Mouse (Mus musculus) stomach, embryonic 14.5 days (tissue): ENCODE measurements at regions not wholly inside any gene's neighbourhood (a gene's known extent, or its start where the extent isn't known, plus 50 kb on each side); places are given as distances from the start of the nearest gene placed in this dataset.
"Not testable (repeated sequence)": the region's sequence is repeated elsewhere in the genome, so short reads cannot be mapped to it uniquely, and the experiment has no call there.

Experiments
- ATAC-seq: fragments of 200-750 bp; cut with Nextera tagmentation; 2 replicates; pipeline ENCODE4 v1.8.0; 2017; ENCODE audit warnings: low read depth, moderate TSS enrichment; ENCODE audit not compliant: insufficient number of reproducible peaks, insufficient read depth, low FRiP score
- H3K27ac ChIP-seq: fragments of 300-500 bp; sonication (generic); 2 replicates; pipeline ENCODE4 v1.5.1; 2014; ENCODE audit warnings: mild to moderate bottlenecking, low read length, moderate library complexity, mixed read lengths
- H3K27me3 ChIP-seq: fragments of 300-500 bp; sonication (generic); 2 replicates; pipeline ENCODE4 v1.6.1; 2014; ENCODE audit warnings: low read length, control low read depth, mixed read lengths; ENCODE audit not compliant: control insufficient read depth, insufficient read depth
- H3K36me3 ChIP-seq: fragments of 300-500 bp; sonication (generic); 2 replicates; pipeline ENCODE4 v1.6.1; 2014; ENCODE audit warnings: mild to moderate bottlenecking, control low read depth, low read length, moderate library complexity, mixed read lengths; ENCODE audit not compliant: control insufficient read depth, insufficient read depth
- H3K4me1 ChIP-seq: fragments of 300-500 bp; sonication (generic); 2 replicates; pipeline ENCODE4 v1.6.1; 2014; ENCODE audit warnings: low read length, control low read depth, mixed read lengths; ENCODE audit not compliant: control insufficient read depth, insufficient read depth
- H3K4me2 ChIP-seq: fragments of 300-500 bp; sonication (generic); replicated peaks from 2 replicates; pipeline ENCODE4 v1.6.1; 2014; ENCODE audit warnings: low read depth, low read length, control low read depth
- H3K4me3 ChIP-seq: fragments of 300-500 bp; sonication (generic); 2 replicates; pipeline ENCODE4 v1.5.1; 2014; ENCODE audit warnings: low read depth, low read length, control low read depth
- H3K9ac ChIP-seq: fragments of 300-500 bp; sonication (generic); replicated peaks from 2 replicates; pipeline ENCODE4 v1.6.1; 2014; ENCODE audit warnings: low read depth, mild to moderate bottlenecking, control low read depth, low read length, moderate library complexity, mixed read lengths
- H3K9me3 ChIP-seq: fragments of 300-500 bp; sonication (generic); 2 replicates; pipeline ENCODE4 v1.6.1; 2016; ENCODE audit warnings: low read depth, low read length, control low read depth; ENCODE audit not compliant: control insufficient read depth
- WGBS: fragments of 180-500 bp; shearing (Covaris S2); extraction: QIAGEN DNeasy Blood & Tissue Kit; methylation state at CpG from one replicate; pipeline ENCODE4 v1.1.7; 2014; 5-methylcytosine and 5-hydroxymethylcytosine counted together

DNA sequence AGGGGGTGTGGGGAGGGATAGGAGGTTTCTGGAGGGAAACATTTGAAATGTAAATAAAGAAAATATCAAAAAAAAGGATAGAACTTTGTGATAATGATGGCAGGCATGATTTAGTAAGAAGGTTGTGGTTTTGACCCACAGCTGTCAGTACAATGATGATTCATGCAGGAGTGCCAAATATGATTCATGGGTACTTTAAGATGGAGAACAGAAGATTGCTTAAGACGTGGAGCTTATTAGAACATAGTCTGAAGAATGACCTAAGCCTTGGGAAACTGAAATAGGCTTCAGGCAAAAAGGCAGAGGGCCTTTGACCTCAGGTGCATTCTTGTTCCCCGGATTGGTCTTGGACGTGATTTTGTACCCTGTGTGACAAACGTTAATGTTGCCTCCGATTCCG is 671.4 kb downstream of the Dad1 start:
- not testable (repeated sequence) for H3K27me3 ChIP-seq, H3K36me3 ChIP-seq, H3K4me3 ChIP-seq, H3K9ac ChIP-seq, H3K9me3 ChIP-seq, H3K4me1 ChIP-seq, ATAC-seq, H3K27ac ChIP-seq, H3K4me2 ChIP-seq
- 87% methylated on average over 6 of the region's 6 CpGs for WGBS

DNA sequence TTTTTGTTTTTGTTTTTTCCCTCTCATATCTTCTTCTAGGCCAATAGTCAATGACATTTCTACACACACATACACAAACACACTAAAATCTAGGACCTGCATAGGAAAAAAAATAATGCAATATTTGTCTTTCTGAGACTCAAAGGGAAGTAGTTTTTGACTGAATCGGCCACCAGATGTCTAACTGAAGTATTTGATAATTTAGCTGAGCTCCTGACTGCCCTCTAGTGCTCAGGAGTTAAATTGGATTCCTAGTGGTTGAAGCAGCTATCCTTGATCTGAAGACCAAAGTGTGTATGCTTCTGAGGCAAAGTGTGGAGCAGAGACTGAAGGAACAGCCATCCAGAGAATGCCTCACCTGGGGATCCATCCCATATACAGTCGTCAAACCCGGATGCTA is 672.2 kb downstream of the Dad1 start:
- not testable (repeated sequence) for H3K36me3 ChIP-seq, H3K27me3 ChIP-seq, H3K9me3 ChIP-seq, H3K4me1 ChIP-seq, H3K4me3 ChIP-seq, ATAC-seq, H3K4me2 ChIP-seq, H3K27ac ChIP-seq, H3K9ac ChIP-seq
- WGBS: 43% methylated on average over 3 of the region's 3 CpGs

DNA sequence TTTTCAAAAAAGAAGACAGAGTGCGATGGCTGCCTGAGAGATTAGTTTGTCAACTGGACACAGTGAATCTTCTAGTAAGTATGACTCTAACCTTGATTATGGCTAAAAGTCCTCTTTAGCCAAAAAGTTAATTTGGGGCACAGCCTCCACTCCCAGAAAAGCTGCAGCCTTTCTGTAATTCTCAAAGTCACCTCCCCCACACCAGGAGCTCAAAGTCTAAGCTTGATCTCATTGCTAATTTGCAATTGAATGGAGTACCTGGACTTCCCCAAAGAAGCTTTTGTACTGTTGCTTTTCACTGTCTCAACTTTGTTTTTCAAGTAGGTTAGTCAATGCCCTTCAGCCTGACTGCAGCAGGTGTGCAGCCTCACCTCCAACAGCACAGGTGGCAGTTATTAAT is 677.0 kb downstream of the Dad1 start:
- not testable (repeated sequence) for H3K4me1 ChIP-seq, H3K36me3 ChIP-seq, H3K9ac ChIP-seq, H3K9me3 ChIP-seq, H3K27ac ChIP-seq, H3K4me3 ChIP-seq, H3K4me2 ChIP-seq, ATAC-seq, H3K27me3 ChIP-seq
- WGBS: 95% methylated on average over 1 of the region's 1 CpGs

DNA sequence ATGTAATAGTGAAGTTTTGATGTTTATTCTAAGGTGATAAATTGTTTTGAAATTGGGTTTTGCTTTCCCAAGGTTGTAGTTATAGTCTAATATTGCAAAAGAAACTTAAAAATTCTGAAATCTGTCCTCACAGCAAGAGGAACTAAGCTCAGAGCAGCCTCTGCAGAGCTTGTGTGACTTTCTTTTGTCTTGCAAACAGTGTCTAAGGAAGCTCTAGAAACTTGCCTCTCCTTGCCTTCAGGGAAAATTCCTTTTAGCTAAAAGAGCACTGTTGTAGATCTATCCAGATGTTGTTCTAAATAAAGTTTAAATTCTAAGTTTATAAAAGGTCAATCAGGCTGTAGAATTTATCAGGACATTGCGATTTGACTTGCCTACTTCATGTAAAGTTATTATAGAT is 681.2 kb downstream of the Dad1 start:
- not testable (repeated sequence) for H3K27ac ChIP-seq, H3K9me3 ChIP-seq, ATAC-seq, H3K27me3 ChIP-seq, H3K4me1 ChIP-seq, H3K4me3 ChIP-seq, H3K9ac ChIP-seq, H3K4me2 ChIP-seq, H3K36me3 ChIP-seq
- WGBS: 87% methylated on average over 1 of the region's 1 CpGs

DNA sequence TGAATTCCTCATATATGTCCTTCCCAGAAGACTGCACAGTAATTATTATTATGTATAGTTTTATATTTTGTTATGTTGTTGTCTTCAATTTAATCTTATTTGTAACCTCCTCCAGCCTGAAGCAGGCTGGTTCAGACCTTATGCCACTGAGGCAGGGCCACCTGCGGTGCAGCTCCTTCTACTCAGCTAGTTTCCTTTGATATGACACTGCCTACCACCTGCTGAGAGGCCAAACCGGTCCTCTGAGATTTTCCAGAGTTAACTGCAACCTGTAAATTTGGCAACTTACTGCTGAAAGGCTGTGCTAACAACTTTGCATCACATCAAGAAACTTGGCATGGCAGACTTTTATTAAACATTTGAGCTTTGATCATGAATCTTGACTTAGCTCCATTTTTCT is 691.3 kb downstream of the Dad1 start:
- Histone ChIP-seq H3K4me1 (no peaks in the 10 kb centered on the region), H3K9ac (no peak overlapping the region), H3K36me3 (no peaks in the 10 kb centered on the region), H3K27me3 (no peaks in the 10 kb centered on the region), H3K27ac (no peak overlapping the region), H3K9me3 (no peaks in the 10 kb centered on the region), H3K4me2 (no peak overlapping the region), H3K4me3 (no peak overlapping the region)
- 63% methylated on average over 2 of the region's 2 CpGs for WGBS
- ATAC-seq: no peak

DNA sequence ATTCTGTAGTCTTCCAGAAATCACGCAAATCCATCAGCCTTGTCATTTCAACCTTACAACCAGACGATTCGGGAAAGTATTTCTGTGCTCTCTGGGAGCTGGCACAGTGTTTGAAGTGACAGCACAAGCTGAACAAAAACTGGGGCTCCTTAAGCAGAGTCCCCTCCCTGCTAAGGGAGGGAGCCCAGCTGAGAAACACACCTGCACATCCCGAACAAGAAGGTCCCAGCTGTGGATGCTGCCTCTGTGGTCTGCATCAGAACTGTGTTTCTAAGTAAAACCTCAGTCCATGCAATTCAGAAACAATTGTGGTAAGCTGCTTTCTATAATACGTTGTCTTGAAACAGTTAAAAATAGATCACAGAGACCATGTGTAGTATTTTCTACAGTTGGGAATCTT is 693.8 kb downstream of the Dad1 start:
- H3K27ac ChIP-seq, H3K4me3 ChIP-seq, ATAC-seq, H3K4me2 ChIP-seq, H3K27me3 ChIP-seq, H3K9ac ChIP-seq, H3K36me3 ChIP-seq, H3K9me3 ChIP-seq, H3K4me1 ChIP-seq: not testable (repeated sequence)
- WGBS: 71% methylated on average over 5 of the region's 5 CpGs

DNA sequence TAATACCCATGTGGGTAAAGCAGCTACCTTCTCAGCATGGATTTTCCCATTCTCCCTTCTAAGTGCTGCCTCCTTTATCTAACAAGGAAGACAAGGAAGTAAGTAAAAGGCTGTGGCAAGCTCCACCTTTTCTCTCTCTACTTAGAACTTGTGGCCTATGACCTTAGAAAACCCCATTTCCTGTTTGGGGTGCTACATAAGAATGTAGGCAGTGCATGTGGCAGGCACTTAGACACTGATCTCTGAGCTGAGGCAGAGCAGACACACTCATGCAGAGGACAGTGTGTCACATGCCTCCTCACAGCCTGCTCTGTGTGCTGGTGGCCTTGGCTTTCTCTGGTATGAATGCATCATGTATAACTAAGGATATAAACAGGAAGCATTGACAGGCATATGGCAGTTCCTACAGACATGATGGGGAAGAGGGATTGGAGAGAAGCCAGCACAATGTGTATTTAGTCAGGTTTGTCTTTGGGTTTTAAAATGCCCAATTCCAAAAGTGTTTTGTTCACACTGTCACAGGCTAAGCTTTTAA is 694.5 kb downstream of the Dad1 start:
- not testable (repeated sequence) for H3K36me3 ChIP-seq, ATAC-seq, H3K27me3 ChIP-seq

DNA sequence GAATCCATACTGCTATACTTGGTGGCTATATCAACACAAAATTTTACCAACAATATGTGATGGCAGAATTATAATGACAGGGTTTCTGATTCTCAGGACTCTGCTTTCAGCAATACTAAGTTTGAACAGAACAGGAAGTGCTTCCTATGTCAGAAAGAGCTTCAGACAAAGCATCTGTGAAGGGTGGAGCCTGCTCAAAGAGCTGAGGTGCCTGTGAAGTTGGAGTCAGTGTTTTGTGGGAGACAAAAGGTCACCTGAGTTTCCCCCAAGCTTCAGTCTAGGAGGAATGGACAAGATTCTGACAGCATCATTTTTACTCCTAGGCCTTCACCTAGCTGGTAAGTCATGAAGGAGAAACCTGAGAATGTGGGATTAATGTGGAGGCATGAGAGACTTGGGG is 700.1 kb downstream of the Dad1 start:
- H3K4me2 ChIP-seq: no peak overlapping the region
- no peak overlapping the region for H3K4me3 ChIP-seq
- no peaks in the 10 kb centered on the region for H3K36me3 ChIP-seq
- no peaks in the 10 kb centered on the region for H3K9me3 ChIP-seq
- H3K4me1 ChIP-seq: no peaks in the 10 kb centered on the region
- no peaks in the 10 kb centered on the region for H3K27me3 ChIP-seq
- no peak overlapping the region for H3K9ac ChIP-seq
- no peak for ATAC-seq
- no peak overlapping the region for H3K27ac ChIP-seq

More for the DNA sequence above, 694.5 kb downstream of the Dad1 start:
- H3K27ac ChIP-seq, H3K4me3 ChIP-seq, H3K9ac ChIP-seq, H3K4me1 ChIP-seq, H3K9me3 ChIP-seq, H3K4me2 ChIP-seq: not testable (repeated sequence)

DNA sequence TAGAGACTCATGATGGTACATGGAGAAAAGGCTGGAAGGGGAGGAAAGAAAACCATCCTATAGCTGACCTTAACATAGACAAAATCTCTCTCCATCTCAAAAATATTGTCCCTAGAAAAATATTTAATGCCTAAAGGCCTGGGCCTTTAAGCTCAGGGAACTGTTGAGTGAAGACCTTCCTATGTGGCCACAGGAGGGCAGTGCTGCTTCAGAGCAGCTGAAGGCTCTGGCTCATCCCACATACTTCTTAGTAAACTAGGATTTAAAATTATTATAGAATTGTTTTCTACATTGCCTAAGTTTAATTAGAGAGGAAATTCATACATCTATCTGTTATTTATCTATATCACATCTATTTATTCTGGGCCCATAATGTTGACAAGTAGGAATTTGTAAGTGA is 706.5 kb downstream of the Dad1 start:
- H3K4me3 ChIP-seq, H3K4me2 ChIP-seq, H3K36me3 ChIP-seq, H3K27ac ChIP-seq, H3K9me3 ChIP-seq, H3K9ac ChIP-seq, H3K4me1 ChIP-seq, ATAC-seq, H3K27me3 ChIP-seq: not testable (repeated sequence)
